Mouse (Mus musculus) limb, embryonic 14.5 days (tissue): Measurements from ENCODE around the gene Mcrs1. TPM values are rescaled to one million over a fixed set of nuclear protein-coding genes. Genes with fewer than 3 reads are reported as not detected.

Source experiments
- ATAC-seq: fragments of 200-750 bp; cut with Nextera tagmentation; 2 replicates; pipeline ENCODE4 v1.8.0; 2017; ENCODE audit warnings: low read depth, moderate number of reproducible peaks, moderate TSS enrichment; ENCODE audit not compliant: low FRiP score
- DNase-seq: peaks from one replicate; pipeline ENCODE4 v3.0.0-alpha.2; 2015; ENCODE audit warnings: low spot score
- H3K27ac ChIP-seq: fragments of 300-500 bp; sonication (generic); replicated peaks from 2 replicates; pipeline ENCODE4 v1.5.1; 2014; ENCODE audit warnings: low read depth, mild to moderate bottlenecking, low read length, moderate library complexity, mixed read lengths
- H3K27me3 ChIP-seq: fragments of 300-500 bp; sonication (generic); 2 replicates; pipeline ENCODE4 v1.6.1; 2014; ENCODE audit warnings: low read length, mixed read lengths; ENCODE audit not compliant: control insufficient read depth, insufficient read depth
- H3K36me3 ChIP-seq: fragments of 300-500 bp; sonication (generic); 2 replicates; pipeline ENCODE4 v1.6.1; 2014; ENCODE audit warnings: mild to moderate bottlenecking, low read length, moderate library complexity, mixed read lengths; ENCODE audit not compliant: control insufficient read depth, insufficient read depth
- H3K4me1 ChIP-seq: fragments of 300-500 bp; sonication (generic); 2 replicates; pipeline ENCODE4 v1.6.1; 2014; ENCODE audit warnings: antibody characterized with exemption, low read length, mixed read lengths; ENCODE audit not compliant: control insufficient read depth, insufficient read depth
- H3K4me2 ChIP-seq: fragments of 300-500 bp; sonication (generic); replicated peaks from 2 replicates; pipeline ENCODE4 v1.6.1; 2014; ENCODE audit warnings: low read depth, mild to moderate bottlenecking, low read length, moderate library complexity; ENCODE audit not compliant: severe bottlenecking
- H3K4me3 ChIP-seq: fragments of 300-500 bp; sonication (generic); replicated peaks from 2 replicates; pipeline ENCODE4 v1.5.1; 2014; ENCODE audit warnings: low read length
- H3K9ac ChIP-seq: fragments of 300-500 bp; sonication (generic); 2 replicates; pipeline ENCODE4 v1.6.1; 2014; ENCODE audit warnings: mild to moderate bottlenecking, low read depth, low read length, moderate library complexity; ENCODE audit not compliant: severe bottlenecking
- H3K9me3 ChIP-seq: fragments of 300-500 bp; sonication (generic); 2 replicates; pipeline ENCODE4 v1.6.1; 2016; ENCODE audit warnings: low read length; ENCODE audit not compliant: control insufficient read depth
- POLR2A ChIP-seq: fragments of 200-500 bp; IDR thresholded peaks from 2 replicates; pipeline ENCODE4 v1.8.0; 2012; ENCODE audit warnings: inconsistent platforms, mild to moderate bottlenecking, moderate library complexity, borderline replicate concordance; ENCODE audit not compliant: insufficient read depth, insufficient read length; ENCODE audit errors: extremely low read depth
- WGBS: fragments of 180-500 bp; shearing (Covaris S2); extraction: QIAGEN DNeasy Blood & Tissue Kit; methylation state at CpG from one replicate; pipeline ENCODE4 v1.1.7; 2014; 5-methylcytosine and 5-hydroxymethylcytosine counted together
- polyA plus RNA-seq, 2 experiments: library from polyadenylated mRNA; depleted of rRNA in 1 of 2; stranded (reverse) in 1 of 2; unstranded in 1 of 2; fragments of >200 nt; fragmentation: Nextera tagmentation in 1 of 2; extraction: Ambion mirVana in 1 of 2; gene quantifications; 2 replicates each; pipeline versions ENCODE4 v1.2.1 to v1.2.3; 2012 to 2014

Mcrs1 gene
- polyA plus RNA-seq, 2 experiments = 88.5 to 130 TPM

GRCm38 (mm10) chr15:99290586-99290985 lies 38.8 kb upstream of the Mcrs1 start:
- DNase-seq = no peak
- Histone ChIP-seq H3K9ac (no peak overlapping the region), H3K27ac (no peak overlapping the region), H3K4me1 (peaks cover 5% of the 10 kb centered on the region; the same call in 1 of the 2 replicates), H3K4me3 (no peak overlapping the region), H3K36me3 (no peaks in the 10 kb centered on the region), H3K9me3 (no peaks in the 10 kb centered on the region), H3K27me3 (no peaks in the 10 kb centered on the region), H3K4me2 (no peak overlapping the region)
- ATAC-seq = no peak
- WGBS = 88% methylated on average over 11 of the region's 11 CpGs
- no peak for TF ChIP-seq POLR2A

- ATAC-seq = no peak
- Histone ChIP-seq H3K27me3 (no peaks in the 10 kb centered on the region), H3K9me3 (no peaks in the 10 kb centered on the region), H3K27ac (no peak overlapping the region), H3K4me1 (no peaks in the 10 kb centered on the region), H3K36me3 (no peaks in the 10 kb centered on the region), H3K4me2 (no peak overlapping the region), H3K9ac (no peak overlapping the region), H3K4me3 (no peak overlapping the region)
- no peak for DNase-seq
- 53% methylated on average over 8 of the region's 8 CpGs for WGBS
- TF ChIP-seq POLR2A = no peak
These were observed 33.4 kb upstream of the Mcrs1 start for GRCm38 (mm10) chr15:99285189-99285535.

GRCm38 (mm10) chr15:99284527-99285188 lies 32.9 kb upstream of the Mcrs1 start:
- no peak overlapping the region for H3K4me3 ChIP-seq
- ATAC-seq = no peak
- 33% methylated on average over 14 of the region's 14 CpGs for WGBS

GRCm38 (mm10) chr15:99283456-99283855 lies 31.7 kb upstream of the Mcrs1 start:
- H3K9me3 ChIP-seq = no peaks in the 10 kb centered on the region
- WGBS = 62% methylated on average over 10 of the region's 10 CpGs
- no peak overlapping the region for H3K9ac ChIP-seq
- no peak for ATAC-seq
- no peak for TF ChIP-seq POLR2A
- no peaks in the 10 kb centered on the region for H3K27me3 ChIP-seq
- no peaks in the 10 kb centered on the region for H3K36me3 ChIP-seq
- H3K4me1 ChIP-seq = no peaks in the 10 kb centered on the region; the same call in 1 of the 2 replicates
- H3K4me2 ChIP-seq = no peak overlapping the region
- no peak overlapping the region for H3K27ac ChIP-seq
- DNase-seq = no peak
- H3K4me3 ChIP-seq = no peak overlapping the region

More at GRCm38 (mm10) chr15:99284527-99285188, 32.9 kb upstream of the Mcrs1 start:
- no peaks in the 10 kb centered on the region for H3K36me3 ChIP-seq
- no peaks in the 10 kb centered on the region for H3K4me1 ChIP-seq
- H3K9ac ChIP-seq = no peak overlapping the region
- H3K27ac ChIP-seq = no peak overlapping the region
- DNase-seq = no peak
- H3K27me3 ChIP-seq = no peaks in the 10 kb centered on the region
- no peak for TF ChIP-seq POLR2A
- H3K9me3 ChIP-seq = no peaks in the 10 kb centered on the region
- H3K4me2 ChIP-seq = no peak overlapping the region

GRCm38 (mm10) chr15:99278271-99278670 lies 26.5 kb upstream of the Mcrs1 start:
- H3K9ac ChIP-seq = no peak overlapping the region
- no peak for DNase-seq
- H3K4me2 ChIP-seq = no peak overlapping the region
- H3K4me3 ChIP-seq = no peak overlapping the region
- H3K27me3 ChIP-seq = no peaks in the 10 kb centered on the region
- TF ChIP-seq POLR2A = no peak
- 65% methylated on average over 7 of the region's 7 CpGs for WGBS
- H3K27ac ChIP-seq = no peak overlapping the region; the same call in 1 of the 2 replicates
- no peaks in the 10 kb centered on the region for H3K9me3 ChIP-seq
- ATAC-seq = 0 out of 2 replicates have a peak, but pooled peaks have one; percentile 19
- no peaks in the 10 kb centered on the region for H3K36me3 ChIP-seq
- H3K4me1 ChIP-seq = no peaks in the 10 kb centered on the region; the same call in 1 of the 2 replicates
